Mouse (Mus musculus): Measurements from ENCODE around the gene Olfr1320.
"Not testable (repeated sequence)": the region's sequence is repeated elsewhere in the genome, so short reads cannot be mapped to it uniquely, and the experiment has no call there.

Gene Olfr1320

DNA sequence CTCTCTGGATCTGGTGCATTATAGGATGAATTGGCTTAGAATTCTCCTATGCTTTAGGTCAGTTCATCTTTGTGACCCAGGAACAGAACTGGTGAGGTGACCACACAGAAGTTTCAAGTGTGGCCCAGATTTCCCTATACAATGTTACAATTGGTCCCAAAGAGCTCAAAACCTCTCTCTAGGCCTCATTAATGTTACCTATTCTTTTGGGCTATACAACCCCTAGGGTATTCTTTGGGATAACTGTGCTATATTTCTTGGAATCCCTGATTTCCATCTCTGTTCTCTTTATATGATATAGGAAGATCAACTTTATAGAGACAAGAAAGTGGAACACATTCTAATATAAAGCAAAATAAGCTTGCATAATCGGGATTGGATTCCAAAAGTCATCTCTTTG lies at the start of gene Olfr1320:
Gene Olfr1320 (plus strand): TSS at position 301 of the 400 bp plus-strand sequence.
- no peak for DNase-seq (ENCODE audit: low read depth, low spot score)

DNA sequence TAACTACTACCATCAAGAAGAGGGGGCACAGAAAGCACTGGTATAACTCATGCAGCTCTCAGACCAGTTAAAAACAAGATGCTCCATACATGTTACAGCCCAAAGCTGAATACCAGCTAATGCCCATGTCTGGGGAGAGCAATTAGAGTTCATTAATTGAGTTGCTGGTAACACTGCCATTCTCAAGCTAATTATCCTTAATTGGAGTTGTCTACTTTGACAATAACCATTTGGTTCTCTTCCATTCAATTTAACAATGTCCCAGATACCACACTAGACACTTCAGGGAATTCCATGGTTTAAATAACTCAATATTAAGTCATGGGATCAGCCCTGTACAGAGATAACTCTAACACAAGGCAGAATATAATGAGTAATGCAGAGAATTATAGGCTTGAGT lies 44.6 kb upstream of the Olfr1320 start:
- no peak for DNase-seq (ENCODE audit: low read depth, low spot score)

DNA sequence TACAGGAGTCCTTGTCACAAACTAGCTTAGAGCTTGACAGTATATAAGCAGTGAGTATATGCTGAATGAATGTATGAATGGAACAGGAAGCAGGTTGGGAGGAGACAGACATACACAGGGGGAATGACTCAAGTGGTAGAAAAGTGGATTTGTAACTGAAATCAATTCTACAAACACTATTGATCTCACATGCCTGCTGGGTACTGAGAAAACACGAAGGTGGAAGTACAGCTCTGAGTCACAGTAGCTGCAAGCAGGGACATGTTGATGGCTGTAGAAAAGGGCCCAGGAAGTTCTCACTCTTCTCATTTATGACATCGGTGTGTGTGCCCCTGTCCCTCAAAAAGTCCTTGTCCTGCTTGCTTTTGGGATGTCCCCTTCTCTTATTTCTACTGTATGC lies 40.9 kb upstream of the Olfr1320 start:
- DNase-seq (ENCODE audit: low read depth, low spot score): no peak

- not testable (repeated sequence) for DNase-seq (ENCODE audit: low read depth, low spot score)
Observed at GRCm38 (mm10) chrX:49660781-49661180, 11.4 kb upstream of the Olfr1320 start.
